Mouse (Mus musculus): ENCODE measurements around the gene Wsb2.

GRCm38 (mm10) chr5:117355648-117356303 is 1.3 kb upstream of the Wsb2 start:
- TF ChIP-seq TAL1 (IDR thresholded peaks at IDR 0.05; ENCODE audit: low read length) (no peak), GATA1 (IDR thresholded peaks at IDR 0.05; ENCODE audit: low read length) (no peak)

Data from erythroblast, embryonic 14.5 days (primary cell).